In the genomic region with DNA sequence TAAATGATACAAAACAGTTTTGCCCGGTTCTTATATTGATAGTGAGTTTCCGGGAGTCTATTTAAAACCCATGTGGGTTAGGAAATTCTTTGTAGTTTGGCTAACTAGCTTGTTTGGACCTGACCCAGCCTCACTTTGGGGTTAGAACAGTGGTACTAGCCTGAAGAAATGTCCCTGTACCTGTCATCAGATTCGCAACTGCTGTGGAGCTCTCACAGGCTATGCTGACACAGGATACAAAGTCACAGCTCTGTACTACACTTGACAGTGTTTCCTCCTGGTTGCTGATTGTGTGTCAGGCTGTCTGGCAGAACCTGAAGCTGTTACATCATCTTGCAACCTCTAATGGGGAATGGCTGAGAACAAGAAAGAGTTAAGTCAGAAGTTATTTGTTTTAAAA, we compare ENCODE assay signal across 12 mouse cellular contexts. TPM values are rescaled to one million over a fixed set of nuclear protein-coding genes. Genes with fewer than 3 reads are reported as not detected.
DNase-seq lines count a peak whose midpoint lies in the region; ATAC-seq and TF ChIP-seq lines count a peak whose summit lies in the region.
"Had no signal": no experiment of that assay in that cellular context is flagged by ENCODE, and none has a peak within 500 bp of the region (broad histone marks: within the 10 kb centered on the region; RNA-seq: fewer than 3 reads in every experiment).

No protein-coding gene starts in this region.

- TF ChIP-seq CTCF in gastrocnemius, adult 2 months (IDR thresholded peaks at IDR 0.05) = no peak

- no peaks in the 10 kb centered on the region for H3K9me3 ChIP-seq in kidney, embryonic 15.5 days (replicated peaks)
- H3K9me3 ChIP-seq: liver, embryonic 13.5 days had no signal

- H3K9ac ChIP-seq in kidney, embryonic 15.5 days = no peak overlapping the region
- H3K9ac ChIP-seq: liver, embryonic 13.5 days had no signal

- H3K27ac ChIP-seq in gastrocnemius, adult 2 months = peak overlapping the region; percentile 88
- peak overlapping the region; percentile 69 for H3K27ac ChIP-seq in kidney, embryonic 15.5 days
- H3K27ac ChIP-seq: liver, embryonic 13.5 days had no signal

- DNase-seq in gastrocnemius, adult 2 months = no peak
- no peak for DNase-seq in gastrocnemius, adult 18-20 months (ENCODE audit: low spot score)
- no peak for DNase-seq in kidney, postnatal 10 days
- DNase-seq in 3T3-L1 (ENCODE audit: low read depth, low spot score) = peak; percentile 23
- DNase-seq in fibroblast of lung, adult 2 months (ENCODE audit: low read depth) = peak; percentile 57
- DNase-seq in urinary bladder, adult 18-20 months (ENCODE audit: low spot score in 2 of 2) = no peak
- DNase-seq: cerebellum, adult 11-12 months; liver, embryonic 13.5 days; thymus, postnatal 25 days had no signal

- peaks cover 39% of the 10 kb centered on the region for H3K4me1 ChIP-seq in kidney, embryonic 15.5 days

- H3K4me3 ChIP-seq in gastrocnemius, adult 2 months = no peak overlapping the region
- H3K4me3 ChIP-seq in kidney, embryonic 15.5 days (replicated peaks) = no peak overlapping the region
- H3K4me3 ChIP-seq: liver, embryonic 13.5 days had no signal

- peaks cover 12% of the 10 kb centered on the region for H3K36me3 ChIP-seq in kidney, embryonic 15.5 days

- no peak for ATAC-seq in kidney, embryonic 15.5 days (replicated peaks; ENCODE audit: low FRiP score)
- ATAC-seq in CD4-positive, CD25-positive, alpha-beta regulatory T cell, adult 4 months = no peak
- ATAC-seq: inflammation-experienced regulatory T-cells, adult 6 months had no signal

- WGBS in kidney, embryonic 15.5 days = 68% methylated on average over 3 of the region's 3 CpGs

- H3K27me3 ChIP-seq in kidney, embryonic 15.5 days = no peaks in the 10 kb centered on the region
- H3K27me3 ChIP-seq: liver, embryonic 13.5 days had no signal

- H3K4me2 ChIP-seq in kidney, embryonic 15.5 days = no peak overlapping the region
- H3K4me2 ChIP-seq: liver, embryonic 13.5 days had no signal

- intact Hi-C loops in gastrocnemius, adult 2 months (cut with DNase I) = no loop called here

RNA-seq across cellular contexts. Expression of gene Tmc8, which starts 52.5 kb away (rescaled TPM):
- total RNA-seq in gastrocnemius, adult 2 months (2021) = 1 to 10 TPM; 1.0 TPM
- total RNA-seq in gastrocnemius, adult 18-20 months (2021) = under 1 TPM; 0.64 to 0.78 TPM
- polyA plus RNA-seq in kidney, embryonic 15.5 days (2015; fragmentation: Nextera tagmentation; extraction: Ambion mirVana) = 2.7 and 3.6 TPM in 2 replicates
- 10 to 100 TPM; 35.1 to 41.6 TPM for polyA plus RNA-seq in CD4-positive, CD25-positive, alpha-beta regulatory T cell, adult 4 months (2017; shearing (Covaris generic))

RNA-seq across cellular contexts. Expression of gene Tmc6, which starts 52.7 kb away (rescaled TPM):
- total RNA-seq in gastrocnemius, adult 2 months (2021) = 1 to 10 TPM; 4.3 to 4.5 TPM
- 1 to 10 TPM; 2.5 to 4.9 TPM for total RNA-seq in gastrocnemius, adult 18-20 months (2021)
- polyA plus RNA-seq in kidney, embryonic 15.5 days (2015; fragmentation: Nextera tagmentation; extraction: Ambion mirVana) = 36.2 and 37.5 TPM in 2 replicates
- polyA plus RNA-seq in CD4-positive, CD25-positive, alpha-beta regulatory T cell, adult 4 months (2017; shearing (Covaris generic)) = 100 to 1,000 TPM in 1 of 2 experiments, 10 to 100 TPM in 1; 85.5 to 146 TPM

Comparison
In these comparisons a context has a peak if more than half of its experiments do, and no peak if none do; other contexts are left out.
1. DNase-seq: peak in 3T3-L1 (single experiment) and fibroblast of lung, adult 2 months (single experiment); none in gastrocnemius, adult 2 months (single experiment), gastrocnemius, adult 18-20 months (single experiment), kidney, postnatal 10 days (single experiment) and urinary bladder, adult 18-20 months (0 of 2).